Mouse (Mus musculus): Measurements from ENCODE around the gene Npr1. TPM values are rescaled to one million over a fixed set of nuclear protein-coding genes. Genes with fewer than 3 reads are reported as not detected.

The Npr1 gene
- polyA plus RNA-seq, 1 experiment from 2014 or later, result 8.9 TPM

- no peak overlapping the region for H3K9ac ChIP-seq
- H3K9me3 ChIP-seq (replicated peaks), result no peaks in the 10 kb centered on the region
- no peak for ATAC-seq (ENCODE audit: insufficient number of reproducible peaks, low FRiP score)
- WGBS, result 92% methylated on average over 3 of the region's 3 CpGs
- no peak overlapping the region for H3K4me3 ChIP-seq
- no peak overlapping the region for H3K27ac ChIP-seq (ENCODE audit: poor library complexity, severe bottlenecking)
- peaks cover 90% of the 10 kb centered on the region for H3K36me3 ChIP-seq
- no peak overlapping the region for H3K4me2 ChIP-seq
- H3K4me1 ChIP-seq (replicated peaks), result 0 out of 2 replicates have a peak, but pooled peaks cover 6% of the 10 kb centered on the region
- no peaks in the 10 kb centered on the region for H3K27me3 ChIP-seq (replicated peaks)
Observed at GRCm38 (mm10) chr3:90408721-90409120, 56.9 kb downstream of the Npr1 start.

- H3K36me3 ChIP-seq, result peaks cover 93% of the 10 kb centered on the region
- H3K4me2 ChIP-seq, result no peak overlapping the region
- no peaks in the 10 kb centered on the region for H3K27me3 ChIP-seq (replicated peaks)
- H3K9me3 ChIP-seq (replicated peaks), result no peaks in the 10 kb centered on the region
- H3K4me3 ChIP-seq, result no peak overlapping the region
- no peaks in the 10 kb centered on the region for H3K4me1 ChIP-seq (replicated peaks)
- WGBS, result 90% methylated on average over 5 of the region's 5 CpGs
- H3K27ac ChIP-seq (ENCODE audit: poor library complexity, severe bottlenecking), result no peak overlapping the region
- ATAC-seq (ENCODE audit: insufficient number of reproducible peaks, low FRiP score), result no peak
- no peak overlapping the region for H3K9ac ChIP-seq
Observed at GRCm38 (mm10) chr3:90406414-90406813, 59.3 kb downstream of the Npr1 start.

GRCm38 (mm10) chr3:90404609-90405008, 61.1 kb downstream of the Npr1 start:
- no peak overlapping the region for H3K27ac ChIP-seq (ENCODE audit: poor library complexity, severe bottlenecking)
- no peak overlapping the region for H3K4me2 ChIP-seq
- no peak overlapping the region for H3K4me3 ChIP-seq
- no peak for ATAC-seq (ENCODE audit: insufficient number of reproducible peaks, low FRiP score)
- H3K36me3 ChIP-seq, result peaks cover 95% of the 10 kb centered on the region
- H3K9ac ChIP-seq, result no peak overlapping the region
- 61% methylated on average over 4 of the region's 4 CpGs for WGBS
- H3K4me1 ChIP-seq (replicated peaks), result no peaks in the 10 kb centered on the region
- no peaks in the 10 kb centered on the region for H3K9me3 ChIP-seq (replicated peaks)
- no peaks in the 10 kb centered on the region for H3K27me3 ChIP-seq (replicated peaks)

GRCm38 (mm10) chr3:90404121-90404520, 61.5 kb downstream of the Npr1 start:
- Histone ChIP-seq H3K4me1 (replicated peaks) (no peaks in the 10 kb centered on the region), H3K27ac (ENCODE audit: poor library complexity, severe bottlenecking) (no peak overlapping the region), H3K9ac (no peak overlapping the region), H3K4me3 (no peak overlapping the region), H3K9me3 (replicated peaks) (no peaks in the 10 kb centered on the region), H3K36me3 (peaks cover 95% of the 10 kb centered on the region), H3K4me2 (no peak overlapping the region), H3K27me3 (replicated peaks) (no peaks in the 10 kb centered on the region)
- no peak for ATAC-seq (ENCODE audit: insufficient number of reproducible peaks, low FRiP score)
- whole genome bisulfite sequencing, result 78% methylated on average over 3 of the region's 3 CpGs

- Histone ChIP-seq H3K4me3 (no peak overlapping the region), H3K9me3 (replicated peaks) (no peaks in the 10 kb centered on the region), H3K27me3 (replicated peaks) (no peaks in the 10 kb centered on the region), H3K4me2 (no peak overlapping the region), H3K27ac (ENCODE audit: poor library complexity, severe bottlenecking) (no peak overlapping the region), H3K4me1 (replicated peaks) (no peaks in the 10 kb centered on the region), H3K36me3 (peaks cover 93% of the 10 kb centered on the region), H3K9ac (no peak overlapping the region)
- WGBS, result 62% methylated on average over 4 of the region's 4 CpGs
- ATAC-seq (ENCODE audit: insufficient number of reproducible peaks, low FRiP score), result no peak
Observed at GRCm38 (mm10) chr3:90400993-90401392, 64.7 kb downstream of the Npr1 start.

Other genes starting within 250 kb of the Npr1 start
- gene Jtb, start 234.3 kb downstream of the Npr1 start, polyA plus RNA-seq (2016; fragmentation: Nextera tagmentation; extraction: Ambion mirVana), result 83.0 and 84.3 TPM in 2 replicates
- 2.3 TPM in 2 replicates for gene Creb3l4, start 222.4 kb downstream of the Npr1 start, polyA plus RNA-seq (2016; fragmentation: Nextera tagmentation; extraction: Ambion mirVana)
- 63.5 and 67.8 TPM in 2 replicates for gene Slc39a1, start 217.7 kb downstream of the Npr1 start, polyA plus RNA-seq (2016; fragmentation: Nextera tagmentation; extraction: Ambion mirVana)
- 14.6 and 18.7 TPM in 2 replicates for gene Crtc2, start 211.7 kb downstream of the Npr1 start, polyA plus RNA-seq (2016; fragmentation: Nextera tagmentation; extraction: Ambion mirVana)
- gene Dennd4b, start 200.7 kb downstream of the Npr1 start, polyA plus RNA-seq (2016; fragmentation: Nextera tagmentation; extraction: Ambion mirVana), result 6.1 and 8.2 TPM in 2 replicates
- 8.5 and 10.0 TPM in 2 replicates for gene Gatad2b, start 172.7 kb downstream of the Npr1 start, polyA plus RNA-seq (2016; fragmentation: Nextera tagmentation; extraction: Ambion mirVana)
- 9.9 and 10.3 TPM in 2 replicates for gene Slc27a3, start 75.9 kb downstream of the Npr1 start, polyA plus RNA-seq (2016; fragmentation: Nextera tagmentation; extraction: Ambion mirVana)
- gene Ints3, start 32.2 kb downstream of the Npr1 start, polyA plus RNA-seq (2016; fragmentation: Nextera tagmentation; extraction: Ambion mirVana), result 31.1 and 32.2 TPM in 2 replicates
- gene Ilf2, start 10.3 kb upstream of the Npr1 start, polyA plus RNA-seq (2016; fragmentation: Nextera tagmentation; extraction: Ambion mirVana), result 135 and 137 TPM in 2 replicates
- gene Snapin, start 25.2 kb upstream of the Npr1 start, polyA plus RNA-seq (2016; fragmentation: Nextera tagmentation; extraction: Ambion mirVana), result 72.9 and 75.3 TPM in 2 replicates
- 113 and 114 TPM in 2 replicates for gene Chtop, start 43.6 kb upstream of the Npr1 start, polyA plus RNA-seq (2016; fragmentation: Nextera tagmentation; extraction: Ambion mirVana)
- gene S100a1, start 48.5 kb upstream of the Npr1 start, polyA plus RNA-seq (2016; fragmentation: Nextera tagmentation; extraction: Ambion mirVana), result 145 and 148 TPM in 2 replicates
- gene S100a13, start 48.6 kb upstream of the Npr1 start, polyA plus RNA-seq (2016; fragmentation: Nextera tagmentation; extraction: Ambion mirVana), result 71.4 and 74.1 TPM in 2 replicates
- gene S100a14, start 61.0 kb upstream of the Npr1 start, polyA plus RNA-seq (2016; fragmentation: Nextera tagmentation; extraction: Ambion mirVana), result not detected in 2 replicates
- 30.6 and 31.9 TPM in 2 replicates for gene S100a16, start 71.4 kb upstream of the Npr1 start, polyA plus RNA-seq (2016; fragmentation: Nextera tagmentation; extraction: Ambion mirVana)
- 0.30 and 0.55 TPM in 2 replicates for gene S100a3, start 94.7 kb upstream of the Npr1 start, polyA plus RNA-seq (2016; fragmentation: Nextera tagmentation; extraction: Ambion mirVana)
- not detected in 2 replicates for gene S100a2, start 124.4 kb upstream of the Npr1 start, polyA plus RNA-seq (2016; fragmentation: Nextera tagmentation; extraction: Ambion mirVana)
- gene Gm42674, start 136.0 kb upstream of the Npr1 start, polyA plus RNA-seq (2016; fragmentation: Nextera tagmentation; extraction: Ambion mirVana), result not detected in 2 replicates
- gene S100a4, start 137.9 kb upstream of the Npr1 start, polyA plus RNA-seq (2016; fragmentation: Nextera tagmentation; extraction: Ambion mirVana), result 1.9 and 2.1 TPM in 2 replicates
- gene S100a5, start 142.7 kb upstream of the Npr1 start, polyA plus RNA-seq (2016; fragmentation: Nextera tagmentation; extraction: Ambion mirVana), result not detected in 2 replicates
- 36.1 and 38.4 TPM in 2 replicates for gene S100a6, start 147.0 kb upstream of the Npr1 start, polyA plus RNA-seq (2016; fragmentation: Nextera tagmentation; extraction: Ambion mirVana)
- gene S100a7a, start 188.2 kb upstream of the Npr1 start, polyA plus RNA-seq (2016; fragmentation: Nextera tagmentation; extraction: Ambion mirVana), result 0.18 TPM in 1 of 2 replicates, not detected in the other
- gene S100a8, start 203.1 kb upstream of the Npr1 start, polyA plus RNA-seq (2016; fragmentation: Nextera tagmentation; extraction: Ambion mirVana), result 2.1 and 4.5 TPM in 2 replicates
- 1.5 and 3.3 TPM in 2 replicates for gene S100a9, start 229.9 kb upstream of the Npr1 start, polyA plus RNA-seq (2016; fragmentation: Nextera tagmentation; extraction: Ambion mirVana)

Measured in heart, embryonic 12.5 days (tissue).